ENCODE assay signal across 8 mouse cellular contexts in genomic region chr6:87937178-87937788, GRCm38 (mm10). TPM values are rescaled to one million over a fixed set of nuclear protein-coding genes. Genes with fewer than 3 reads are reported as not detected.
A peak's percentile ranks its signal among the peaks of the same experiment; 100 is the strongest.
DNase-seq lines count a peak whose midpoint lies in the region; ATAC-seq and TF ChIP-seq lines count a peak whose summit lies in the region.

No protein-coding gene starts in this region.

- no peak for TF ChIP-seq CTCF in liver, postnatal 0 days (IDR thresholded peaks at IDR 0.05; ENCODE audit: low read depth)

- no peak overlapping the region for H3K4me3 ChIP-seq in embryonic facial prominence, embryonic 15.5 days (replicated peaks)
- no peak overlapping the region for H3K4me3 ChIP-seq in intestine, embryonic 15.5 days (replicated peaks)
- no peak overlapping the region for H3K4me3 ChIP-seq in liver, postnatal 0 days (ENCODE audit: low read depth, low read length)
- H3K4me3 ChIP-seq in stomach, embryonic 16.5 days (replicated peaks; ENCODE audit: low read length), result no peak overlapping the region

- WGBS in embryonic facial prominence, embryonic 15.5 days, result 45% methylated on average over 19 of the region's 19 CpGs
- WGBS in intestine, embryonic 15.5 days, result 38% methylated on average over 19 of the region's 19 CpGs
- WGBS in liver, postnatal 0 days (ENCODE audit: insufficient replicate concordance), result 71% methylated on average over 19 of the region's 19 CpGs
- WGBS in stomach, embryonic 16.5 days, result 40% methylated on average over 19 of the region's 19 CpGs

- H3K4me2 ChIP-seq in embryonic facial prominence, embryonic 15.5 days (replicated peaks), result no peak overlapping the region
- H3K4me2 ChIP-seq in intestine, embryonic 15.5 days (replicated peaks), result no peak overlapping the region
- no peak overlapping the region for H3K4me2 ChIP-seq in liver, postnatal 0 days (ENCODE audit: low read depth, low read length)
- H3K4me2 ChIP-seq in stomach, embryonic 16.5 days (ENCODE audit: low read depth, low read length), result no peak overlapping the region

- H3K9ac ChIP-seq in embryonic facial prominence, embryonic 15.5 days, result no peak overlapping the region
- no peak overlapping the region for H3K9ac ChIP-seq in intestine, embryonic 15.5 days
- H3K9ac ChIP-seq in liver, postnatal 0 days (replicated peaks), result no peak overlapping the region
- no peak overlapping the region for H3K9ac ChIP-seq in stomach, embryonic 16.5 days (ENCODE audit: low read length)

- H3K27me3 ChIP-seq in embryonic facial prominence, embryonic 15.5 days, result no peaks in the 10 kb centered on the region
- no peaks in the 10 kb centered on the region for H3K27me3 ChIP-seq in intestine, embryonic 15.5 days (replicated peaks)
- no peaks in the 10 kb centered on the region for H3K27me3 ChIP-seq in liver, postnatal 0 days (ENCODE audit: insufficient read depth, low read length)
- no peaks in the 10 kb centered on the region for H3K27me3 ChIP-seq in stomach, embryonic 16.5 days (ENCODE audit: control insufficient read depth, insufficient read depth, low read length)

- H3K36me3 ChIP-seq in embryonic facial prominence, embryonic 15.5 days, result peaks cover 41% of the 10 kb centered on the region
- H3K36me3 ChIP-seq in intestine, embryonic 15.5 days, result peaks cover 16% of the 10 kb centered on the region
- peaks cover 17% of the 10 kb centered on the region for H3K36me3 ChIP-seq in liver, postnatal 0 days (replicated peaks; ENCODE audit: insufficient read depth, low read length)
- peaks cover 6% of the 10 kb centered on the region for H3K36me3 ChIP-seq in stomach, embryonic 16.5 days (ENCODE audit: control insufficient read depth, insufficient read depth, low read length)

- no peak for TF ChIP-seq EP300 in liver, postnatal 0 days (IDR thresholded peaks at IDR 0.05; ENCODE audit: low read depth)

- H3K27ac ChIP-seq in embryonic facial prominence, embryonic 15.5 days (replicated peaks), result no peak overlapping the region
- H3K27ac ChIP-seq in intestine, embryonic 15.5 days, result no peak overlapping the region
- H3K27ac ChIP-seq in liver, postnatal 0 days (ENCODE audit: low read depth), result no peak overlapping the region
- no peak overlapping the region for H3K27ac ChIP-seq in stomach, embryonic 16.5 days (ENCODE audit: low read length)

- no peaks in the 10 kb centered on the region for H3K9me3 ChIP-seq in embryonic facial prominence, embryonic 15.5 days (replicated peaks)
- H3K9me3 ChIP-seq in intestine, embryonic 15.5 days, result no peaks in the 10 kb centered on the region
- H3K9me3 ChIP-seq in liver, postnatal 0 days (ENCODE audit: low read length), result no peaks in the 10 kb centered on the region
- no peaks in the 10 kb centered on the region for H3K9me3 ChIP-seq in stomach, embryonic 16.5 days (replicated peaks; ENCODE audit: control insufficient read depth, low read length)

- H3K4me1 ChIP-seq in embryonic facial prominence, embryonic 15.5 days, result no peaks in the 10 kb centered on the region
- peaks cover 2% of the 10 kb centered on the region; the same call in 1 of the 2 replicates for H3K4me1 ChIP-seq in intestine, embryonic 15.5 days (replicated peaks)
- peaks cover 2% of the 10 kb centered on the region; the same call in 1 of the 2 replicates for H3K4me1 ChIP-seq in liver, postnatal 0 days (ENCODE audit: insufficient read depth)
- no peaks in the 10 kb centered on the region for H3K4me1 ChIP-seq in stomach, embryonic 16.5 days (ENCODE audit: control insufficient read depth, insufficient read depth, low read length)

- ATAC-seq in frontal cortex, adult (ENCODE audit: low TSS enrichment), result peak; percentile 34; the same call in 1 of the 2 replicates
- peak; percentile 90 for ATAC-seq in embryonic facial prominence, embryonic 15.5 days (ENCODE audit: insufficient number of reproducible peaks, low FRiP score, low TSS enrichment, low read depth)
- peak; percentile 98 for ATAC-seq in intestine, embryonic 15.5 days
- peak; percentile 61 for ATAC-seq in liver, postnatal 0 days
- peak; percentile 95 for ATAC-seq in stomach, embryonic 16.5 days (ENCODE audit: insufficient read depth, low FRiP score)
- ATAC-seq in megakaryocyte-erythroid progenitor cell, adult 5-6 weeks (replicated peaks; ENCODE audit: low FRiP score, low TSS enrichment, poor library complexity, severe bottlenecking), result no peak; the same call in 1 of the 2 replicates

- DNase-seq in frontal cortex, postnatal 10 days (ENCODE audit: low spot score in 2 of 2), result no peak
- DNase-seq in liver, postnatal 0 days, result peak; percentile 34
- no peak for DNase-seq in frontal cortex, adult 2 months (ENCODE audit: extremely low spot score in 1 of 2, low spot score in 1 of 2)

RNA-seq across cellular contexts. Expression of gene Hmces, which starts 23.5 kb away (rescaled TPM):
- polyA plus RNA-seq in embryonic facial prominence, embryonic 15.5 days (2015; fragmentation: Nextera tagmentation; extraction: Ambion mirVana), result 51.5 and 53.5 TPM in 2 replicates
- 41.0 TPM in 2 replicates for polyA plus RNA-seq in intestine, embryonic 15.5 days (2015; fragmentation: Nextera tagmentation; extraction: Ambion mirVana)
- 12.4 and 12.5 TPM in 2 replicates for polyA plus RNA-seq in liver, postnatal 0 days (2015; fragmentation: Nextera tagmentation; extraction: Ambion mirVana)
- polyA plus RNA-seq in stomach, embryonic 16.5 days (2015; fragmentation: Nextera tagmentation; extraction: Ambion mirVana), result 36.2 and 38.4 TPM in 2 replicates
- total RNA-seq in megakaryocyte-erythroid progenitor cell, adult 5-6 weeks (2014; fragmentation: Nextera tagmentation), result 28.3 and 32.4 TPM in 2 replicates
- total RNA-seq in megakaryocyte-erythroid progenitor cell, adult 5-6 weeks (2017), result 32.0 and 34.1 TPM in 2 replicates
- polyA plus RNA-seq in frontal cortex, adult 2 months (2012; rRNA removed), result 42.2 and 43.0 TPM in 2 replicates

RNA-seq across cellular contexts. Expression of gene H1fx, which starts 44.2 kb away (rescaled TPM):
- polyA plus RNA-seq in embryonic facial prominence, embryonic 15.5 days (2015; fragmentation: Nextera tagmentation; extraction: Ambion mirVana), result 41.6 and 45.5 TPM in 2 replicates
- polyA plus RNA-seq in intestine, embryonic 15.5 days (2015; fragmentation: Nextera tagmentation; extraction: Ambion mirVana), result 23.4 and 29.6 TPM in 2 replicates
- 2.0 and 2.5 TPM in 2 replicates for polyA plus RNA-seq in liver, postnatal 0 days (2015; fragmentation: Nextera tagmentation; extraction: Ambion mirVana)
- polyA plus RNA-seq in stomach, embryonic 16.5 days (2015; fragmentation: Nextera tagmentation; extraction: Ambion mirVana), result 4.0 and 7.1 TPM in 2 replicates
- total RNA-seq in megakaryocyte-erythroid progenitor cell, adult 5-6 weeks (2014; fragmentation: Nextera tagmentation), result 3.0 and 6.1 TPM in 2 replicates
- total RNA-seq in megakaryocyte-erythroid progenitor cell, adult 5-6 weeks (2017), result 0.95 and 2.3 TPM in 2 replicates
- 56.0 and 56.4 TPM in 2 replicates for polyA plus RNA-seq in frontal cortex, adult 2 months (2012; rRNA removed)

RNA-seq across cellular contexts. Expression of gene Copg1, which starts 49.7 kb away (rescaled TPM):
- 172 and 173 TPM in 2 replicates for polyA plus RNA-seq in embryonic facial prominence, embryonic 15.5 days (2015; fragmentation: Nextera tagmentation; extraction: Ambion mirVana)
- polyA plus RNA-seq in intestine, embryonic 15.5 days (2015; fragmentation: Nextera tagmentation; extraction: Ambion mirVana), result 154 and 161 TPM in 2 replicates
- polyA plus RNA-seq in liver, postnatal 0 days (2015; fragmentation: Nextera tagmentation; extraction: Ambion mirVana), result 30.4 and 35.3 TPM in 2 replicates
- polyA plus RNA-seq in stomach, embryonic 16.5 days (2015; fragmentation: Nextera tagmentation; extraction: Ambion mirVana), result 171 and 182 TPM in 2 replicates
- 76.8 and 84.9 TPM in 2 replicates for total RNA-seq in megakaryocyte-erythroid progenitor cell, adult 5-6 weeks (2014; fragmentation: Nextera tagmentation)
- 53.1 and 63.4 TPM in 2 replicates for total RNA-seq in megakaryocyte-erythroid progenitor cell, adult 5-6 weeks (2017)
- 170 TPM in 2 replicates for polyA plus RNA-seq in frontal cortex, adult 2 months (2012; rRNA removed)
